Comparison of ENCODE assay signal across 7 mouse cellular contexts in genomic region chr5:115326875-115327609, GRCm38 (mm10). TPM values are rescaled to one million over a fixed set of nuclear protein-coding genes. Genes with fewer than 3 reads are reported as not detected.
DNase-seq lines count a peak whose midpoint lies in the region; ATAC-seq lines count a peak whose summit lies in the region.

Srsf9 (plus strand) TSS chr5:115327177.

- peak; percentile 98 for DNase-seq in adrenal gland, postnatal 25 days
- peak; percentile 96 to 97 for DNase-seq in heart, adult 18-20 months
- peak; percentile 95 to 96 for DNase-seq in kidney, adult 8-10 months
- peak; percentile 96 for DNase-seq in spleen, postnatal 10 days (ENCODE audit: low spot score in 2 of 2)

- no peaks in the 10 kb centered on the region for H3K27me3 ChIP-seq in embryonic facial prominence, embryonic 12.5 days
- H3K27me3 ChIP-seq in limb, embryonic 13.5 days: no peaks in the 10 kb centered on the region
- no peaks in the 10 kb centered on the region for H3K27me3 ChIP-seq in midbrain, embryonic 16.5 days (ENCODE audit: control insufficient read depth, insufficient read depth, low read depth, low read length)

- peak within 1 kb of the TSS; percentile 91 for H3K27ac ChIP-seq in embryonic facial prominence, embryonic 12.5 days
- H3K27ac ChIP-seq in limb, embryonic 13.5 days: peak within 1 kb of the TSS; percentile 91
- peak within 1 kb of the TSS; percentile 91 for H3K27ac ChIP-seq in midbrain, embryonic 16.5 days (ENCODE audit: low read length)

- peaks cover 29% of the 10 kb centered on the region for H3K36me3 ChIP-seq in embryonic facial prominence, embryonic 12.5 days
- H3K36me3 ChIP-seq in limb, embryonic 13.5 days: peaks cover 23% of the 10 kb centered on the region
- peaks cover 2% of the 10 kb centered on the region; the same call in 1 of the 2 replicates for H3K36me3 ChIP-seq in midbrain, embryonic 16.5 days (ENCODE audit: control insufficient read depth, insufficient read depth, low read length)

- ATAC-seq in embryonic facial prominence, embryonic 12.5 days (ENCODE audit: insufficient number of reproducible peaks, insufficient read depth, low FRiP score, low TSS enrichment): peak; percentile 84
- peak; percentile 88 for ATAC-seq in limb, embryonic 13.5 days (ENCODE audit: low FRiP score, low read depth)
- peak; percentile 93 for ATAC-seq in midbrain, embryonic 16.5 days

- WGBS in embryonic facial prominence, embryonic 12.5 days: under 1% methylated on average over 76 of the region's 97 CpGs
- WGBS in limb, embryonic 13.5 days: under 1% methylated on average over 74 of the region's 97 CpGs
- 0% methylated on average over 81 of the region's 97 CpGs for WGBS in midbrain, embryonic 16.5 days

- peak within 1 kb of the TSS; percentile 94 for H3K9ac ChIP-seq in embryonic facial prominence, embryonic 12.5 days
- peak within 1 kb of the TSS; percentile 96 for H3K9ac ChIP-seq in limb, embryonic 13.5 days
- peak within 1 kb of the TSS; percentile 86 for H3K9ac ChIP-seq in midbrain, embryonic 16.5 days (ENCODE audit: low read depth, low read length)

- H3K4me3 ChIP-seq in embryonic facial prominence, embryonic 12.5 days: peak within 1 kb of the TSS; percentile 87
- H3K4me3 ChIP-seq in limb, embryonic 13.5 days: peak within 1 kb of the TSS; percentile 98
- H3K4me3 ChIP-seq in midbrain, embryonic 16.5 days (ENCODE audit: low read depth, low read length): peak within 1 kb of the TSS; percentile 86

- no peaks in the 10 kb centered on the region for H3K9me3 ChIP-seq in embryonic facial prominence, embryonic 12.5 days
- H3K9me3 ChIP-seq in limb, embryonic 13.5 days: no peaks in the 10 kb centered on the region
- H3K9me3 ChIP-seq in midbrain, embryonic 16.5 days (replicated peaks; ENCODE audit: control insufficient read depth, low read length, poor library complexity, severe bottlenecking): no peaks in the 10 kb centered on the region

- peak within 1 kb of the TSS; percentile 61 for H3K4me2 ChIP-seq in embryonic facial prominence, embryonic 12.5 days (replicated peaks)
- peak within 1 kb of the TSS; percentile 91 for H3K4me2 ChIP-seq in limb, embryonic 13.5 days (replicated peaks)
- peak within 1 kb of the TSS; percentile 80 for H3K4me2 ChIP-seq in midbrain, embryonic 16.5 days (ENCODE audit: low read length)

- H3K4me1 ChIP-seq in embryonic facial prominence, embryonic 12.5 days: peaks cover 21% of the 10 kb centered on the region
- peaks cover 33% of the 10 kb centered on the region for H3K4me1 ChIP-seq in limb, embryonic 13.5 days
- peaks cover 29% of the 10 kb centered on the region for H3K4me1 ChIP-seq in midbrain, embryonic 16.5 days (ENCODE audit: control insufficient read depth, insufficient read depth, low read length)

RNA-seq across cellular contexts. Expression of gene Srsf9, which starts in this region (rescaled TPM):
- total RNA-seq in adrenal gland, postnatal 25 days (2021): 74.5 and 77.0 TPM in 2 replicates
- 418 and 420 TPM in 2 replicates for polyA plus RNA-seq in embryonic facial prominence, embryonic 12.5 days (2016; fragmentation: Nextera tagmentation; extraction: Ambion mirVana)
- 10 to 100 TPM; 18.2 to 19.2 TPM for total RNA-seq in heart, adult 18-20 months (2021)
- 314 and 331 TPM in 2 replicates for polyA plus RNA-seq in limb, embryonic 13.5 days (2015; fragmentation: Nextera tagmentation; extraction: Ambion mirVana)
- 118 and 132 TPM in 2 replicates for polyA plus RNA-seq in midbrain, embryonic 16.5 days (2015; fragmentation: Nextera tagmentation; extraction: Ambion mirVana)

Comparison
In these comparisons a context has a peak if more than half of its experiments do, and no peak if none do; other contexts are left out.
1. Peak in every context shown above with its lines: DNase-seq, ATAC-seq, H3K4me3 ChIP-seq and H3K27ac ChIP-seq.